Mouse (Mus musculus) embryo, embryonic 11.5 days (tissue): ENCODE data around the gene Atn1.

Experiments used
- DNase-seq: peaks from one replicate; pipeline ENCODE4 v3.0.0-alpha.2; 2012; ENCODE audit warnings: low read depth, low spot score

Atn1 gene

DNA sequence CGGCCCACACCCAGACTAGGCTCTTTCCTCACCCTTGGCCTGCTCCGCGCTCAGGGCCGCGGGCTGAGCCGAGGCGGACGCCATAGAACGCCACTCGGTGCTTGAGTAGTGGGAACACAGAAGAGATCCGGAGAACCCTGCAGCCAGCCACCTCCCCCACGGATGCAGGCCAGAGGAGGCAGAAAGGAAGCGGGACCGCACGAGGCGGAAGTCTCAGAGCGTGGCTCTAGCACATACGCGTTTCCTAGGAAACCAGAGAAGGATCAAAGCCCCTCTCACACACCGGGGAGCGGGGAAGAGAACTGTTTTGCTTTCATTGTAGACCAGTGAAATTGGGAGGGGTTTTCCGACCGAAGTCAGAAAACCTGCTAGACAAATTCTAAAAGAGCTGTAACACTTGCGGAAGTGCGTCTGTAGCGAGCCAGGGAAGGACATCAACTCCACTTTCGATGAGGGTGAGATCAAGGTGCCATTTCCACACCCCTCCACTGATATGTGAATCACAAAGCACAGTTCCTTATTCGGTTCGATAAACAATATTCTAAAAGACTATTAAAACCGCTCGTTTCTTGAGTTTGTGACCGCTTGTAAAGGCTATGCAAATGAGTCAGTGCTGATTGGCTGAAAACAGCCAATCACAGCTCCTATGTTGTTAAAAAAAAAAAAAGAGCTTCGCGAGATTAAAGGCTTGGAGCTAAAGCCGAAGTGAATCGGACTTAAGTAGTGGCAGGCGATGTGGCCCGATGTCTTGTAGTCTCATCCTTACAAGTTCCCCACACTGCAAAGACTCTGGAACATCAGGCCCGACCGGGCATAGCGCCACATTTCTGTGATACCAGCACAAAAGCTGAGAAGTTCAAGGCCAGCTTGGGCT, 15.2 kb downstream of the Atn1 start, which contains the start of gene Grcc10:
TSS of gene Grcc10 (minus strand) at position 487 of the 874 bp plus-strand sequence.
- DNase-seq = peak; percentile 89

DNA sequence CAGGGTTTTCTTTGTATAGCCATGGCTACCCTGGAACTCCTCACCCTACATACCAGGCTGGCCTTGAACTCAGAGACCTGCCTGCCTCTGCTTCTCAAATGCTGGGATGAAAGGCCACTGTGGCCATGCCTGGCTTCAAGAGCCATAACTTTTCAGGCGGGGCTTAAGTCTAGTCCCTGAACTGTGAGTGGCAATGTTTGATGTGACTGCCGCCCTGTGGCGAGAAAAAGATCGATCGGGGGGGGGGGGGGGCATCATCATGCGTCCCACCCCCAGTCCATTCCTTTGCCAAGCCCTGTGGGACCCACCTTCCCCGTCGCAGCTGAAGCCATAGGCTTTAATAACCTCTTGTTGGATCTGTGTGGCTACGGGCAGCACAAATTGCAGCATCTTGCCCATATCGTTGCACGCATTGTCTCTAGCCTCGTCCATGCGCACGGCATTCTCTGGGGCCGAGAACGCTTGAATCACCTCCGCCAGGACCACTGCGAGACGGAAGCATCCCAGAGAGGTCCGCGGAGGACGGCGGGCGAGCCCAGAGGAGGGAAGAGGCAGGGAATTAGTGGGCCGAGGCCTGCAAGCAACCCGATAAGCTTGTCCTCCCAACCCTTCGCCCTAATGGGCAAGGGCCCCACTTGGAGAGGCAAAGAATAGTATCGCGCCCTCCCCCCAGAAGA, 16.0 kb downstream of the Atn1 start:
- DNase-seq = peak; percentile 54

DNA sequence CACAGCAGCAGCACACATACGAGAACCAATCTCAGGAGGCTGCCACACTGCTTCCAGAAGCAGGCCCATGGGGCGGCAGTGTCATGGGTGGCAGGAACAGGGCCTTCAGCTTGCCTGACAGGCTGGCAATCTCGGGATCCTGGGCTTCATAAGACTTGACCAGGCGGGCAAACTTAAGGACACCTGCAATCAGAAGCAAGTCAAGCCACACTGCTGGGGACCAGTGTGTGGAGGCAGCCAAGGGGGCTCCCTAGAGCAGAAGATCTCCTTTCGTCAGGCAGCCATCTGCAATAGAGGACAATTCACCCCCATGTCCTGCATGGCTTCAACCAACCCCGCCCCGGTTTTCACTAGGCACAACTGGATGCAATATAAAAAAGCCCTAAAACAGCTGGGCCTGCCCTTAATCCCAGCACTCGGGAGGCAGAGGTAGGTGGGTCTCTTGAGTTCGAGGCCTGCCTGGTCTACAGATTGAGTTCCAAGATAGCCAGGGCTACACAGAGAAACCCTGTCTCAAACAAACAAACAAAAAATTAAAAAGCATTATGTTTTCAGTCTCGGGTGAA, 17.0 kb downstream of the Atn1 start:
- no peak for DNase-seq

DNA sequence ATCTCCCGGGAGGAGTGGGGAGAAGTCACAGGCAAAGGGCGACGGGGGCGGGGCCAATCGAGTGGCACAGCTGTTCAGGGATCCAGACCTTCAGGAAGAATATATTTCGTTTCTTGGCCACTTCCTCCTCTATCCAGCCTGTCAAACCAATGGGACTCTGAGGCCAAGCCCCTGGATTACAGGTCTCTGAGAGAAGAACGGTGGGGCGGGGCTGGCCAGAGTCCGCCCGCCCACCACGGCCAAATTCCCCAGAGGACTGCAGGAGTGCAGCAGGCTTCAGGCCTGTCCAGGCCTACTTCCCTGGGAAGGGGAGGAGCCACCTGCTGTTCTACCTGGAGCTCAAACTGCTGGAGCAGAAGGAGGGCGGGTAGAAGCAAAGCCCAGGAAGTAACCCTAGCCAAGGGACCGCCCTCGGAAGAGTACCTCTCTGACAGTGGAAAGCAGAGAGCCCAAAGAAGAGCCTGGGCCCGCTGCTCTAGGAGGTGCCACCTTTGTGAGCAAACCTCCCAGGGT, 17.8 kb downstream of the Atn1 start, which contains the start of gene Ptpn6:
TSS of gene Ptpn6 (minus strand) at position 204 of the 513 bp plus-strand sequence.
- DNase-seq = no peak

DNA sequence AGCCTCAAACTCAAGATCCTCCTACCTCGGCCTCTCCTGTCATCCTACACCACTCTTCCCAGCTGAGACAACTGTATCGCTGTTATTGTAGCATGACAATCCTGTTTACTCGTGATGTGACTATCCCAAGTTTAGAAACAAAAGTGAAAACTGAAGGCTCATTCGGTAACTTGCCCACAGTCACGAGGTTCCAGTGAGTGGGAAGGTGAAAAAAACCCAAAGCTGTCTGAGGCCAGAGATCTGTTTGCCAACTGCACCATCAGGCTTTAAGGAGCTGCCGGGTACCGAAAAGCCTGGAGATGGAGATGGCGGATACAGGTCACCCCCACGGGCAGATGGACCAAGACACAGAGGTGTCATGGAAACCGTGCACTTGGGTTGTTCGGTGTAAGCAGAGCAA, 19.3 kb downstream of the Atn1 start:
- no peak for DNase-seq

DNA sequence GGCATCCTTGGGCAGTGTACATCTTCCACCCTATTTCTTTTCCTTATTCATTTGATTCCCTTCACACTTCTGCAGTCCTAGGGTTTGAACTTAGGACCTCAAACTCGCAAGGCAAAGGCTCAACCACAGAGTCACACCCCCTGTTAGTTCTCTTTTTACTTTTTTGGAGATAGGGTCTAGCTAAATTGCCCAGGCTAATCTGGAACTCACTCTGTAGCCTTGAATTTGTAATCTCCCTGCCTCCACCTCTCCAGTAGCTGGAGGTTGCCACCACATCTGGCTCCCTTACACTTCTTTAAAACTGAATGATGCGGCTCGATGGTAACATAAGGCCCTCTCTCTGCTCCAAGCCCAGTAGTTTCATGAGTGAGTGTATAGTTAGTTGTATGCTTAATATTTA, 21.9 kb downstream of the Atn1 start:
- no peak for DNase-seq

DNA sequence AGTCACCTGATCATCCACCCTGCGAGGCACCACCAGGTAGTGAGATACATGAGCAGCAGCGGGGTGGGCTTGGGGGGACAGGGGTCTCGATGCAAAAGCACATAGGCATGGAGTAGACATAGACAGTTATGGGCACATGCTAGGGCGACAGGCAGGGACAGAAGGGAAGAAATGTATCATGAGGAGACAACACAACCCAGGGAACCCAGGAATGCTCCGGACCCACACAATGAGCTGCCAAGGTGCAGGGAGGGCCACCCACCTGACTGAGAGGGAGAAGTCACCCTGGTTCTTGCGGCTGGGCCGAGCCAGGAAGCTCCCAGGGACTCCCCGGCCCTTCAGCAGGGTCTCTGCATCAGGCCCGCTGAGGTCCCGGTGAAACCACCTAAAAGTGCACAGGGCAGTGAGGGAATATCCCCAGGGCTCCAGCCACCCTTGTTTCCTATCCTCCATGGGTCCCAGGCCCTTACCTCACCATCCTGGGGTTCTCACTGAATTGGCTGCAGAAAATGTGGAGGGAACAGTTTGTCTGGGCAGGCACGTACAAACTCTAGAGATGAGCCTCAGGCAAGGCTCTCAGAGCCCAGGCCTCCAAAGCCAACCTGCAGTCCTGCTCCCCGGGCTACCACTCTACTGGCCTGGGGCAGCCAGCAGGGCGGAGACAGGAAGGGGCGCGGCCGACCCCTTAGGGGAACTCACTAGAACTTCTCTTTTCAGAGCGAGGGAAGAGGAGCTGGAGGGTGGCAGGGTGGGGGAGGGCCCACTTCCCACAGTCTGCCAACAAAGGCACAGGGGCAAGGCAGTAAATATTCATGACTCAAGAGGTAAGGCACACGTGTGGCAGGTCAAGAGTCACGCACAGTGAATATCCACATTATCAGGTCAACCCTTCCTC, 23.6 kb downstream of the Atn1 start:
- DNase-seq = no peak

DNA sequence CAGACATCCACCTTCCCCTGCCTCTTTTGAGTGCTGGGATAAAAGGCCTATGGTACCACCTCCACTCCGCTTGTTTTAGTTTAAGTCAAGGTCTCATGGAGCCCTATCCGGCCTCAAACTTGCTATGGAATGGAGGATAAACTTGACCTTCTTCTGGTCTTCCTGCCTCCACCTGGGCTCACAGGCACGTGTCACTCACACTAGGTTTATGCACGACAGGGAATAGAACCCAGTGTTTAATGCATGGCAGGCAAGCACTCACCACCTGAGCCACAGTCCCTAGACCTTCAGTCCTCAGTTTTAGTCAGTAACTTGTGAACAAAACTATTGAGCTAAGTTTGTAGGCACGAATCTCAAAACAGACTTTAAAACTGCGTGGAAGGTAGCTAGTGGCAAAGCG, 25.3 kb downstream of the Atn1 start:
- no peak for DNase-seq

DNA sequence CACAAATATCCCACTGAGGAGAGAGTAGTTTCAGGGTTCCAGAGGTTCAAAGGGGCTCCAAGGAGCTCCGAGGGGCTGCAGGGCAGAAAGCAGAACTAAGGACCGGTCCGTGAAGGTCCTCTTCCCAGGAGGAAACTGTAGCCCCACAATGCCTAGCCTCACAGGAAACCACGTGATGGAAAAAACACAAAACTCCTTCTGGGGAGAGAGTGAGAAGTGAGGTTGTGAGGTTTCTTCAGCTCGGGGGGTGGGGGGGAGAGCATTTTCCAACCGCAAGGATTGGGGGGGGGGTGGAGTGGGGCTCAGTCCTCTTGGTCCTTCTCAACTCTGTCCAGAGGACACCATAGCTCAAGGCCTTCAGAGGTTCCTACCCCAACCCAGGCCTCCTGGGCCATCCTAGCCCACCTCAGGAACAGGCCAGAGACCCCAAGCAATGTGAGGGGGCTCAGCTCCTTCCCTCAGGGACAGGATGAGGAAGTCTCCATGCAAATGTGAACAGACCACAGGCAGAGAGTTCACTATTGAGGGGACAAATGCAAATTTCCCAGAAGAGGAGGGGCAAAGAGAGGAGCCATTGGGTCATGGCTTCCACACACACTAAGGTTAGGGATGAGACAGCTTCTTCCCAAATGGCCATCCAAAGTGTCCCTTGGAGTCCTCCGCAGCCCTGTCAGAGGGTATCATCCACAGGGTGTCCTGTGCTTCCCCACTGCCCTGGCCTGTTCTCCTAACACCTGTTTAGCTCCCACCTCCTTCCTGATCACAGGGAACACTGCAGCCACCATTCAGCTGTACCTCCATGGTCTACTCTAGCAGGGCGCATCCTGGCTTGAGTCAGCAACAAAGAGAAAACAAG, 26.2 kb downstream of the Atn1 start:
- DNase-seq = no peak

DNA sequence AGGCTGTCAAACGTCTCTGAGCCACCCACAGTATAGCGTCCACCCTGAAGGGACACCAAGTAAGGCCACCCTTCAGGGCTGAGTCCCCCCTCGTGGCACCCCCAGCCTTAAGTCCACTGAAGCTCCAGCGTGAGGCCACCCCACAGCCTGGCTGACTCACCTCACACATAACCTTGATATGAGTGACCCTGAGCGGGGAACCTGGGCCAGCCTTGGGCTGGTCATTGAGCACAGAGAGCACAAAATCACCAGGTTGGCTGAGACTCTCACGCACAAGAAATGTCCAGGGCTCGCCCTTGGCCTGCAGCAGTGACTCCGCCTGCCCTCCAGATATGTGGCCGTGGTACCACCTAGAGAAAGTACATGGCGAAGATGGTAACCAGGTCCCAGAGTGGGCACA, 27.7 kb downstream of the Atn1 start:
- DNase-seq = no peak

DNA sequence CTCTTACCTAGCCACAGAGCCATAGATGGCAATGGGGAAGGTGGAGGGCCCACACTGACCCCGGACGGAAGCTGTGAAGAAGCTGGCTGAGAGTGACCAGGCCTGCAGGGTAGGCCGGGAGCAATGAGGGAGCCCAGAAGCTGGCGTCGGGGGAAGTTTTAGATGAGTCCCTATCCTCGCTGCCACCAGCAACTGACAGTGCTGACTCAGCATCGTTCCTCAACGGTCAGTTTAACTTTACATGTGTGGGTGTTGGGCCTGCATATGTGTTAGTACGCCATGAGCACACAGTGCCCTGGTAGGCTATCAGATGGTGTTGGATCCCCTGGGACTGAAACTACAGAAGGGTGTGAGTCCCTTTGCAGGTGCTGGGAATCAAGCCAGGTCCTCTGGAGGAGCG, 31.9 kb downstream of the Atn1 start:
- no peak for DNase-seq

DNA sequence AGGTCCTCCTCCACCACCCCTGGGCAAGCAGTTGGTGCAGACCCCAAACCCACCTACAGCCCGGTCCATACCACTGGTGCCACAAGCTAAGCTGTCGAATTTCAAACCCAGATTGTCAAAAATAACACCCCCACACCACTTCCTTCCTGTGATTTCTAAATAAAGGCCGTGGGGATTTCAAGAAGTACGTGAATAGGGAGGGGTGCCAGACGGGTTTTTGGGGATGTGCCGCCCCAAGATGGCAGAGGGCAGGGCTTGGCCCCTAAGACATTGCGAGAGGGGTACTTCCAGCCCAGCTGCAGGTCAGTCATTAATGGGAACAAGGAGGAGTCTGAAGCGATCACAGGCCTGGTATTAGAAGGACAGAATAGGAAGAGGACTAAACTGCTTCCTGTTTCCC, 32.8 kb downstream of the Atn1 start:
- no peak for DNase-seq

DNA sequence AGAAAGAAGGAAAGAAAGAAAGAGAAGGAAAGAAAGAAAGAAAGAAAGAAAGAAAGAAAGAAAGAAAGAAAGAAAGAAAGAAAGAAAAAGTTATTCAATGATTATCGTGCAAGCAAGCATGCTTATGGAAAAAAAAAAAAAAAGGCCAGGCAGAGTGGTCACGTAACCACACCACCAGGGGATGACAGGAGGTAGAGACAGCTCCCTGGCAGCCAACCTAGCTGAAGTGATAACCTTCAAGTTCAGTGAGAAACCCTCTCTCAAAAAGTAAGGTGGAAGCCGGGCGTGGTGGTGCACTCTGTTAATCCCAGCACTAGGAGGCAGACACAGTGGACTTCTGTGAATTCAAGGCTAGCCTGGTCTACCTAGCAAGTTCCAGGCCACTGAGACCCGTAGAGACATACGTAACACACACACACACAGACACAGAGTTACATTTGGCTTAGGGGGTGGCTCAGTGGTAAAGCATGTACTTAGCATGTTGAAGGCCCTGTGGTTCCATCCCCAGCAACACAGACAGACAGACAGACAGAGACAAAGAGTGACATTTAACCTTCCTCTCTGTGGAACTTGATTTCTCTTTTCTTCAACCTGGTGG, 33.3 kb downstream of the Atn1 start:
- no peak for DNase-seq

DNA sequence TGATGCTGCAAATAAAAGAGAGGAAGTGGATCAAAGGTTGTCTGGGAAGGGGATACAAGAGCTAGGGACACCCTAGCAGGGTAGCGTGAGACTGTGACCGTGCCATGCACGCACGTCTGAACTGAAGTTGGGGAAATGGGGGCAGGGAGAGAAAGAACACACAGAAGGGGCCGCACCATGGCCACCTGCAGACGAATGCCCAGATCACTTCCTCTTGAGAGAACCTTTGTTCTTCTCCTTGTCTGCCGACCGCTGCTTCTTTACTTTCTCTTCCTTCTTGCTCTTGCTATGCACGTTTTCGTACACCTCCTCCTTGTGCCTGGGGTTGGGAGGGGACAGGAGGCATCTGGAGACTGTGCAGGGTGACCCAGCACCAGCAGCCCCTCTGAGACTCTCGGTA, 35.4 kb downstream of the Atn1 start:
- no peak for DNase-seq

DNA sequence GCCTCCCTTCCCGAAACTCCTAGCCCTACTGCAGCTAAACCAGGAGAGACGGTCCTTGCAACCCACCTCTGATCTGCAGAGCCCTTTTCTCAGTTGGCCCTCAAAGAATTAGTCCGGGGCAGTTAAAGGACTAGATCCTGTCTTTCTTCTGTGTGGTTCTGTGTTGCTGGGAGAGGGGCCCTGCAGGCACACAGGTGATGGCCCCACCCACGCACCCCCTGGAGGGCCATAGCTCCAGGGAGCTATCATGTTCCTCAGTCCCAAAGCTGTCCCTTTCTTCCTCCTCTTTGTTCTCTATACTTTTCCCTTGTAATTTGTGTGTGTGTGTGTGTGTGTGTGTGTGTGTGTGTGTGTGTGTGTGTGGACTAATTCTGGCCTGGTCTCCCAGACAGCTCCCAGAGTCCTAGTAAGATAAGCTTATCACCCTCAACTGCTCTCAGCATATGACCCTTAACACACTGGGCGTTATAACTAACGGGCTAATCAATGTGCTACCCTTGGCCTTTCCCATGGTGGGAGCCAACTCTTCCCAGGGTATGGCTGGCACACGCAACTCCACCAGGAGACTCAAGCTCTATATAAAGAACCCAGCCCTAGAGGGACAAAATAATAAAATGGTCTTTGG, 36.9 kb downstream of the Atn1 start:
- no peak for DNase-seq

DNA sequence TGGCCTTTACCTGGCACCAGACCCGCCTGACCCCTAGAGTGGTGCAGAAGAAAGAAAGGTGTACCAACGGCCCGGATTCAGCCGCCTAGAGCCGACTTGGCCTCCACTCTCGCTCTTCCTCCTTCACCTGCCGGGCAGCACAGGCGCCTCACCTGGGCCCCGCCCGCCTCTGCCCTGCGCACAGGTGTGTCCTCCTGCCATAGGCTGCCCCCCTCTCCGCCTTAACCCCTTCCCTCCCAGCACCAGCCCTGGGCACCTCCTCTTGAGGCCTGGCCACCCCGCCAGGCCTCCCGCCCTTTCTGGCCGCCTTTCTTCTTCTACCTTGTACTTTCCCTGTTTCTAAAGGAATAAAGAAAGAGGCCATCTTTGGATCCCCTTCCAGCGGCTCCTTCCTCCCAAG, 37.6 kb downstream of the Atn1 start:
- DNase-seq = no peak

DNA sequence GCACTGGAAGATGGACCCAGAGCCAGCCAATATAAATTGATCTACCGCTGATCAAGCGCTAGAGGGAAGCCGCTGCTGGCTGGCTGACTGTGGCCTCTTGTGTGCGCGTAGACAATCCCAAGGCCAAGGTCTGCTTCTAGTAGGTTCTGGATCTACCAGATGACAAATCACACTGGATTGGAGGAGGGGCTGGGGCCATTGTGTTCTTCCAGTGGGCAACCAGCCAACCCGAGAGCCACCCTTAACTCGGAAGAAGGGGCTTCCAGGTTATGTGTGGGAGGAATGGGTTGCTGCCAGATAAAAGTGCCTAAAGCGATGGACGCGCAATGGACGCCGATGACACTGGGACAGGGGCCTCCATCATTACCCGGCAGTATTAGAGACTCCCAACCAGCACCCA, 38.4 kb downstream of the Atn1 start:
- no peak for DNase-seq

DNA sequence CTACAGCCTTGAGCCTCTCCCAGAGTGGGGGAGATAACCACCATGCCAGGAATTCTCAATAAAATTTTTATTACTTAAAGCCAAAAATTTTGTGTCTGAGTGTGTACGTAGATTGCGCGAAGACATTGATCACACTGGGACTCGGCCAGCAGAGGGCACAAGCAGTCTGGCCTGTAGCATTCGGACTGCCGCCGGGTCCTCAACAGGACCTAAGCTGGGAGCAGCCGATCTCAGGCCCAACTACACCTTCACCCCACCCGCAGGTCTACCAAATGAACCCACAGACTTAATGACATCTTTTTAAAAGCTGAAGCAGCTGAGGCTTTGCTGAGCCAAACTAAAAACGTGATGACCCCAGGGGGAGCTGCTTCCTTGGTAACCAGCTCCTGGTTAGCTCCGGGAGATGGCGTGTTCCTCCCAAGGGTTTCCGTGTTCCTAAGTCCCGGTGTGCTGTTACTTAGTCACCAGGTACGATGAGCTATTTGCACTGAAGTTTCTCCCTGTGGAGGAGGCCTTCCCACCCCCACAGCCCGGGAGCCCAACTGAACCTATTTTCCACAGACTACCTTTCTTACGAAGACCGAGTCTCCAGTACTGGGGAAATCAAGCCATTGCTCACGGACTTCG, 39.3 kb downstream of the Atn1 start:
- no peak for DNase-seq

DNA sequence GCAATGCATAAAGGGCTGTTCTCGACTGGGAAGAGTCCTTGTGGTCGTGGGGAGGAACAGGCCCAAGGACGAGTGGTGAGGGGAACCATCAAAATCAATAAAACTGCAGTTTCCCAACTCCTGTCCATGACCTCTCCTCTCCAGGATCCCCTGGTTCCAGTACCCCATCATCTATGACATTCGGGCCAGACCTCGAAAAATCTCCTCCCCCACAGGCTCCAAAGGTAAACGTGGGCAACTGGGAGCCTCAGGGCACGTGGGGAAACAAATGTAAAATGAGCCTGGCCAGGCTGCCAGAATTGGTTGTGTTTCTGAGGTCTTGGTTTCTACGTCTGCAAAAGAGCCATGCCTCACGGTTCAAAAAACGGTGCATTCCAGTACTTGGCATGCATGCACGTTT, 43.4 kb downstream of the Atn1 start:
- no peak for DNase-seq
